Mouse (Mus musculus) heart, postnatal 0 days (tissue): ENCODE measurements around the gene Svs6. TPM values are rescaled to one million over a fixed set of nuclear protein-coding genes. Genes with fewer than 3 reads are reported as not detected.
"Not testable (repeated sequence)": the region's sequence is repeated elsewhere in the genome, so short reads cannot be mapped to it uniquely, and the experiment has no call there.

ENCODE experiments used
- ATAC-seq: fragments of 200-750 bp; cut with Nextera tagmentation; 2 replicates; pipeline ENCODE4 v1.8.0; 2017; ENCODE audit warnings: low read depth, moderate number of reproducible peaks, moderate library complexity; ENCODE audit not compliant: insufficient read depth
- DNase-seq: peaks from one replicate; pipeline ENCODE4 v3.0.0-alpha.2; 2016; ENCODE audit warnings: low spot score
- H3K27ac ChIP-seq: fragments of 300-500 bp; sonication (generic); 2 replicates; pipeline ENCODE4 v1.5.1; 2014; ENCODE audit warnings: low read depth, mild to moderate bottlenecking
- H3K27me3 ChIP-seq: fragments of 300-500 bp; sonication (generic); 2 replicates; pipeline ENCODE4 v1.6.1; 2014; ENCODE audit warnings: low read length, mixed read lengths; ENCODE audit not compliant: control insufficient read depth, insufficient read depth
- H3K36me3 ChIP-seq: fragments of 300-500 bp; sonication (generic); replicated peaks from 2 replicates; pipeline ENCODE4 v1.6.1; 2014; ENCODE audit warnings: low read length, mixed read lengths; ENCODE audit not compliant: control insufficient read depth, insufficient read depth
- H3K4me1 ChIP-seq: fragments of 300-500 bp; sonication (generic); 2 replicates; pipeline ENCODE4 v1.6.1; 2014; ENCODE audit warnings: antibody characterized with exemption; ENCODE audit not compliant: control insufficient read depth, insufficient read depth
- H3K4me2 ChIP-seq: fragments of 300-500 bp; sonication (generic); 2 replicates; pipeline ENCODE4 v1.6.1; 2014; ENCODE audit warnings: low read depth, mild to moderate bottlenecking, low read length, moderate library complexity
- H3K4me3 ChIP-seq: fragments of 300-500 bp; sonication (generic); 2 replicates; pipeline ENCODE4 v1.5.1; 2014; ENCODE audit warnings: low read depth, low read length
- H3K9ac ChIP-seq: fragments of 300-500 bp; sonication (generic); replicated peaks from 2 replicates; pipeline ENCODE4 v1.6.1; 2014; ENCODE audit warnings: low read depth, low read length, mixed read lengths
- H3K9me3 ChIP-seq: fragments of 300-500 bp; sonication (generic); replicated peaks from 2 replicates; pipeline ENCODE4 v1.6.1; 2016; ENCODE audit warnings: low read length; ENCODE audit not compliant: control insufficient read depth
- CTCF ChIP-seq: IDR thresholded peaks from 2 replicates; pipeline ENCODE4 v1.5.1; 2016; ENCODE audit warnings: antibody characterized with exemption, control low read depth, low read depth
- EP300 ChIP-seq: IDR thresholded peaks from 2 replicates; pipeline ENCODE4 v1.6.1; 2016; ENCODE audit warnings: antibody characterized with exemption, low read depth
- WGBS: fragments of 180-500 bp; shearing (Covaris S2); extraction: QIAGEN DNeasy Blood & Tissue Kit; methylation state at CpG from one replicate; pipeline ENCODE4 v1.1.7; 2014; 5-methylcytosine and 5-hydroxymethylcytosine counted together
- polyA plus RNA-seq: library from polyadenylated mRNA; unstranded; fragments of >200 nt; fragmentation: Nextera tagmentation; extraction: Ambion mirVana; gene quantifications from 2 replicates; pipeline ENCODE4 v1.2.1, GENCODE M21; 2015
- total RNA-seq: library from RNA; depleted of rRNA; stranded (reverse); fragments of >200 nt; gene quantifications from 2 replicates; pipeline ENCODE4 v1.2.3, GENCODE M21; 2014; ENCODE audit warnings: low replicate concordance

The Svs6 gene
- total and polyA plus RNA-seq, 2 experiments from 2014 or later = not detected

GRCm38 (mm10) chr2:164343732-164344131 lies 27.2 kb downstream of the Svs6 start:
- not testable (repeated sequence) for H3K4me1 ChIP-seq, ATAC-seq, DNase-seq, H3K4me3 ChIP-seq, H3K27ac ChIP-seq, H3K36me3 ChIP-seq, H3K9ac ChIP-seq, H3K4me2 ChIP-seq, H3K9me3 ChIP-seq, H3K27me3 ChIP-seq
- WGBS = 100% methylated on average over 1 of the region's 1 CpGs
- TF ChIP-seq CTCF = 0 out of 2 replicates have a peak, but pooled peaks have one; percentile 5

DNA sequence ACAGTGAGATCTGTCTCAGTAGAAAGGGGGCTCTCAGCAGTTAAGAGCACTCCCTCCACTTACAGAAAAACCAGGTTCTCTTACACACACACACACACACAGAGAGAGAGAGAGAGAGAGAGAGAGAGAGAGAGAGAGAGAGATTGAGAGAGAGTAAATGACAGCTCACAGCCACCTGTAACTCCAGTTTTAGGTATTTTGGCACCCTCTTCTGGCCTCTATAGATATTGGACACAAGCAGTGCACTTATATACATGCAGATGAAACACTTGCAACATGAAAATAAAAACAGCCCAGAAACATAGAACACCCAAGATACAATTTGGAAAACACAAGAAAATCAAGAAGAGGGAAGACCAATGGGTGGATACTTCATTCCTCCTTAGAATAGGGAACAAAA lies 31.1 kb downstream of the Svs6 start:
- not testable (repeated sequence) for H3K36me3 ChIP-seq, H3K4me2 ChIP-seq, ATAC-seq, H3K9ac ChIP-seq, H3K27ac ChIP-seq, H3K4me1 ChIP-seq, H3K4me3 ChIP-seq, H3K27me3 ChIP-seq, H3K9me3 ChIP-seq, DNase-seq
- 0 out of 2 replicates have a peak, but pooled peaks have one; percentile 10 for TF ChIP-seq CTCF

DNA sequence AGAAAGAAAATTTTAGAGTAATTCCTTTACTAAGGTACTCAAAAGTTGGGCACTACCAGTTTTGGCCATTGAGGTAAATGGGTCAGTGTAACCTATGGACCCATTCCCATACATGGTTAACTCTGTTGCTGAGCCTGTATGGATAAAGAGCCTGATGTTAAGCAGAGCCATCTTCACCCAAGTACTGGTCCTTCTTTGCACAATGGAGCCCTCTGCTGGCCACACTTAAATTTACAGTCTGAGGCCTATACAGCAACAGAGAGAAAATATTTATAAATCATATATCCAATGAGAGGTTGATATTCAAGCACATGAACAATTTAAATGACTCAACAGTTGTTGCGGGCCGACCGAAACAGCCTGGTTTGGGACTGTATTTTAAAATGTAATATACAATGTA lies 32.4 kb downstream of the Svs6 start:
- no peak overlapping the region for H3K27ac ChIP-seq
- DNase-seq (no peak), ATAC-seq (no peak)
- no peaks in the 10 kb centered on the region for H3K9me3 ChIP-seq
- no peaks in the 10 kb centered on the region for H3K4me1 ChIP-seq
- no peak overlapping the region for H3K9ac ChIP-seq
- 88% methylated on average over 3 of the region's 3 CpGs for WGBS
- H3K36me3 ChIP-seq = no peaks in the 10 kb centered on the region
- no peak overlapping the region for H3K4me2 ChIP-seq
- TF ChIP-seq CTCF (peak; percentile 45), EP300 (no peak)
- no peaks in the 10 kb centered on the region for H3K27me3 ChIP-seq
- no peak overlapping the region for H3K4me3 ChIP-seq

- H3K27me3 ChIP-seq = no peaks in the 10 kb centered on the region
- no peak for ATAC-seq
- TF ChIP-seq EP300 = no peak
- no peak overlapping the region for H3K27ac ChIP-seq
- H3K9me3 ChIP-seq = no peaks in the 10 kb centered on the region
- no peak overlapping the region for H3K4me3 ChIP-seq
- 61% methylated on average over 3 of the region's 3 CpGs for WGBS
- H3K4me1 ChIP-seq = no peaks in the 10 kb centered on the region
- peak; percentile 35 for DNase-seq
- no peaks in the 10 kb centered on the region for H3K36me3 ChIP-seq
- no peak overlapping the region for H3K4me2 ChIP-seq
- no peak overlapping the region for H3K9ac ChIP-seq
Observed at GRCm38 (mm10) chr2:164352697-164353096, 36.1 kb downstream of the Svs6 start.

DNA sequence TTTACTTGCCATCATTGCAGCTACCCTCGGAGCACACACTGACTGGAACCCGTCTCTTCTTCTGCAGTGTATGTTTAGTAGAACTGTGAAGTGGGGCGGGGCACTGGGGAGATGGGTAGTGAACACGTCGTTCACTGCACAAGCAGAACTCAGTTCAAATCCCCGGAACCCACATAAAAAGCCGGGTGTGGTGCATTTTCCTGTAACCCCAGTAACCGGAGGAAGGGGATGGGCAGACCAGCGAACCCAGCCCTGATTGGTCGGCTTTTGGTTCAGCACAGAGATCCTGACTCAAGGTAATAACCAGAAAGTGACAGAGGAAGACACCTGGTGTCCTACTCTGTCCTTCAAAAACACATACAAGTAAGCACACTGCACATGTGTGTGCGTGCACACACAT lies 36.8 kb downstream of the Svs6 start:
- no peaks in the 10 kb centered on the region for H3K36me3 ChIP-seq
- 85% methylated on average over 11 of the region's 11 CpGs for WGBS
- TF ChIP-seq CTCF (no peak), EP300 (no peak)
- no peak overlapping the region for H3K4me3 ChIP-seq
- no peak overlapping the region for H3K4me2 ChIP-seq
- DNase-seq = no peak
- ATAC-seq = no peak
- no peaks in the 10 kb centered on the region for H3K27me3 ChIP-seq
- H3K9ac ChIP-seq = no peak overlapping the region
- H3K27ac ChIP-seq = no peak overlapping the region
- no peaks in the 10 kb centered on the region for H3K9me3 ChIP-seq
- H3K4me1 ChIP-seq = no peaks in the 10 kb centered on the region

DNA sequence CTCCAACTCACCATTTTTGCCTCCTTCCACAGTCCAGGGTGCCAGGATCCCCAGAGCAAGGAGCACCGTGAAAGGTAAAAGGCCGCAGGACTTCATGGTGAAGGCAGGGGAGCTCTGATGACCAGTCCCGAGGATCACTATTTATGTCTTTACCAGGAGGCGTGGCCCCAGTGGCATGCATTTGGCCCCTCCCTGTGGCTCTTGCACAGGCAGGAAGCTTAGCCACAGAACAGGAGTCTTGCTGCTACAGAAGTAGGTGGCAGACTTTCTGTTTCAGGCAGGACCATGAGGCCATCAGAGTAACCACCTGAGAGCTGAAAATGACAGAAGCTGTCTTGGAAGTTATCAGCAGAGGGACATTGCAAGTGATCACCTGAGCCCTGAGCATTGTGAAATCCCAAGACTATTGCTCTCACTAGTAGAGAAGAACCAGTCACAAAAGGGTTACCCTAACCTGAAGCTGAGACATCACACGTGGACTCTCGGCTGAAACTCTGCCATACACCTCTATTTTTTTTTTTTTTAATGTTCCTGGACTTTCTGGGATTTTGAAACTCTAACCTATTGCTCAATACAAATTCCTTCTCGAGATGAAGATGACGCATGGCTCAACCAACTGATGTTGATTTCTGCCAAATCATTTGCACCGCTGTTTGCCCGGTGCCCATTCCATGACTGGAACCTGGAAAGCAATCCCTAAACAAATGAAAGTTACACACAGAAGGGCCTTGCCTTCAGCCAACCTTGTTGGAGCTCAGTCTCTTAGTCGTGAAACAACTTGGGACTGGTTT lies 39.8 kb downstream of the Svs6 start:
- DNase-seq = no peak
- no peak overlapping the region for H3K4me3 ChIP-seq
- no peaks in the 10 kb centered on the region for H3K4me1 ChIP-seq
- no peak overlapping the region for H3K9ac ChIP-seq
- no peak overlapping the region for H3K27ac ChIP-seq
- H3K36me3 ChIP-seq = no peaks in the 10 kb centered on the region
- no peak for TF ChIP-seq EP300
- no peak for TF ChIP-seq CTCF
- H3K9me3 ChIP-seq = no peaks in the 10 kb centered on the region
- no peak overlapping the region for H3K4me2 ChIP-seq
- ATAC-seq = no peak
- H3K27me3 ChIP-seq = no peaks in the 10 kb centered on the region
- 68% methylated on average over 11 of the region's 11 CpGs for WGBS
